Mouse (Mus musculus) CH12.LX (cell line): ENCODE data around the gene Setd3.

Experiments
- ETS1 ChIP-seq: conservative IDR thresholded peaks from 2 replicates; pipeline ENCODE4 v1.6.1; 2012; ENCODE audit warnings: low read depth, mild to moderate bottlenecking, inconsistent platforms, low read length, improper control_type of control experiment, moderate library complexity
- GABPA ChIP-seq: IDR thresholded peaks from 2 replicates; pipeline ENCODE4 v1.6.1; 2012; ENCODE audit warnings: low read depth, low read length, improper control_type of control experiment, inconsistent platforms; ENCODE audit not compliant: insufficient replicate concordance
- MAX ChIP-seq: IDR thresholded peaks from 2 replicates; pipeline ENCODE4 v1.6.1; 2011; ENCODE audit warnings: low read length, improper control_type of control experiment
- SIN3A ChIP-seq: IDR thresholded peaks from 2 replicates; pipeline ENCODE4 v1.6.1; 2012; ENCODE audit warnings: low read length, improper control_type of control experiment, inconsistent platforms

- TF ChIP-seq ETS1: no peak
- no peak for TF ChIP-seq GABPA
- TF ChIP-seq MAX: no peak
- no peak for TF ChIP-seq SIN3A
Observed at GRCm38 (mm10) chr12:108145198-108145597, 33.9 kb downstream of the Setd3 start.
